Mouse (Mus musculus) CD4-positive, CD25-positive, alpha-beta regulatory T cell, adult 4 months (primary cell): ENCODE measurements around the gene Pip5k1b. TPM values are rescaled to one million over a fixed set of nuclear protein-coding genes. Genes with fewer than 3 reads are reported as not detected.

Source experiments
- ATAC-seq: one replicate; pipeline ENCODE4 v1.8.0; 2017
- polyA plus RNA-seq, 2 experiments: library from polyadenylated mRNA; unstranded; fragments of 100-300 nt; shearing (Covaris generic); gene quantifications; one replicate each; pipeline ENCODE4 v1.2.1; 2017

The Pip5k1b gene
- polyA plus RNA-seq, 2 experiments from 2014 or later: 7.0 to 8.1 TPM

GRCm38 (mm10) chr19:24415778-24416621 is 139.7 kb downstream of the Pip5k1b start:
- no peak for ATAC-seq

- no peak for ATAC-seq
Observed at GRCm38 (mm10) chr19:24408863-24409564, 146.7 kb downstream of the Pip5k1b start.

- no peak for ATAC-seq
Observed at GRCm38 (mm10) chr19:24404716-24405115, 151.0 kb downstream of the Pip5k1b start.

DNA sequence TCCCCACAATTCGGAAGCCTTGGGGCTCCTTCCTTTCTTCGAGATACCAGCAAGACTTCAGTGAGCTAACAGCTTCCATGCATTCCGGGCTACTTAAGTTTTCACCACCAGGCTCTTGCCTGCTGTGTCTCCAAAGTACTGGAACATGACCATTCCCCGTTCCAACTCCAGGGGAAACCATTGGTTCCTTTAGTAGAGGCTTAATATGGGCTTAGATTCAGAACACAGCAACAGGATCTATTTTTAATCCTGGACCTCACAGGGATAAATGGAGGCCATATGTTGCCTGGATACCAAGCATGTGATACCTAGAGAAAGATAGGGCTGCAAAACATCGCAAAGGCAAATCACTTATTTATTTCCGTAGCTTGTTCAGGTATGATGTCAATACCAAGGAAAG is 152.4 kb downstream of the Pip5k1b start:
- ATAC-seq: no peak

DNA sequence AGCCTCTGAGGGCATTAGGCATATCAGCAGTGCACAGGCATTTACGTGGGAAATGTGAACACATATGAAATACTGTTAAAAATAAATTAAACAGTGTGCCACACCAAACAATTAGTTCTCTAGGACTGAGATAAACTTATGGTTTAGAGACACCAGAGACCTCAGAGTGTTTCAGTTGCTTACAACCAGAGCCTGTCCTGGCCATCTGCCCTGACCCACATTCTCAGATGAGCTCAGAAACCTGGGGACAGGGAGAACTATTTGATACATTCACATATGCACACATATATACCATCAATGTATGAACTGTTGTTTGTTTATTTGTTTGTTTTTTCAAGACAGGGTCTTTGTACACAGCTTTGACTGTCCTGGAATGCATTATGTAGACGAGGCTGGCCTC is 161.8 kb downstream of the Pip5k1b start:
- ATAC-seq: no peak

DNA sequence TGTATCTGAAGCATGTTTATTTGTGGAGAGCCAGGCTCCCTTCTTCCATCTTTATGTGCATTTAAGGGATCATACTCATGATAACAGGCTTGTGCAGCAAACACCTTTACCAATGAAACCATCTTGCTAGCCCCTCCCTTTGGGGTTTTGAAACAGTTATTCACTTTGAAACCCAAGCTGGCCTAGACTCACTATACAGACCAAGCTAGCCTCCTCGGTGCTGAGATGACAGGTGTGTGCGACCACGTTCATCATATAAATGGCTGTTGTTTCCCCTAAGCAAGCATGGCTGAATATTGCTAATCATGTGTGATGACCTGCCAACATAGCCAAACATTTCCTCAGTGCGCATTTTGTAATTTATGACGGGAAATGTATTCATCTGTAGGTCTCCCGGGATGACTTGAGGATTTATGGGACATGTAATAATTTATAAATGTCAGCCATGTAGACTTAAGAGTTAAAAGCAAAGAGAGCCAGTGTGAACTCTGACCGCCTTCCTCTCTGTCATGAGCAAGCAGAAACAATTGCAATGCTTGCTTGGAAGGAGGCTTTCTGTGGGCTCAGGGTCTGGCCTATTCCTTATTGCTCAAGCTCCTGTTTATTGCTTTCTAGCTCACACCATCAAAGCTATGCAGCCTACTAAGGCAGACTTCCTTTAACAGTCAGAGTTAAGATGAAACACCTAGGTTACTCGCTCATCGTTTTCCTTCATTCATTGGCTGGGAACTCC is 164.0 kb downstream of the Pip5k1b start:
- no peak for ATAC-seq

GRCm38 (mm10) chr19:24386956-24387865 is 168.5 kb downstream of the Pip5k1b start:
- no peak for ATAC-seq

DNA sequence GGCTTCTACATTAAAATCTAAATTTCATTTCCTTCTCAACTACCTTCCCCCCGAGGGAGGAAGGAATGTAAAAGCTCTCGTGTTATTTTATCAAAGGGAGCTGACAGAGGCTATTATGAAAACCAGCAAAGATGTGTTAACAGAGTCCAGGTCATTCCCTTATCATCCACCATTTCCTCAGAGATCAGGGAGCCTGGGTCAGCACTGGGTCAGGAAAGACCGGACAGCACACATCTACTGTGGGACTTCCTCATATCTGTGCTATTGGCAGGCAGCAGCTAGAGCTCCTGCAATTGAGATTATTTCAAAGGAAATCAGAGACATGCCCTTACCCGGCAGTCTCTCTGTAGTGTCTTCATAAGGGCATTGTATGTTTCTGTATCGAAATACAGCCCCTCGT is 177.2 kb downstream of the Pip5k1b start:
- no peak for ATAC-seq

DNA sequence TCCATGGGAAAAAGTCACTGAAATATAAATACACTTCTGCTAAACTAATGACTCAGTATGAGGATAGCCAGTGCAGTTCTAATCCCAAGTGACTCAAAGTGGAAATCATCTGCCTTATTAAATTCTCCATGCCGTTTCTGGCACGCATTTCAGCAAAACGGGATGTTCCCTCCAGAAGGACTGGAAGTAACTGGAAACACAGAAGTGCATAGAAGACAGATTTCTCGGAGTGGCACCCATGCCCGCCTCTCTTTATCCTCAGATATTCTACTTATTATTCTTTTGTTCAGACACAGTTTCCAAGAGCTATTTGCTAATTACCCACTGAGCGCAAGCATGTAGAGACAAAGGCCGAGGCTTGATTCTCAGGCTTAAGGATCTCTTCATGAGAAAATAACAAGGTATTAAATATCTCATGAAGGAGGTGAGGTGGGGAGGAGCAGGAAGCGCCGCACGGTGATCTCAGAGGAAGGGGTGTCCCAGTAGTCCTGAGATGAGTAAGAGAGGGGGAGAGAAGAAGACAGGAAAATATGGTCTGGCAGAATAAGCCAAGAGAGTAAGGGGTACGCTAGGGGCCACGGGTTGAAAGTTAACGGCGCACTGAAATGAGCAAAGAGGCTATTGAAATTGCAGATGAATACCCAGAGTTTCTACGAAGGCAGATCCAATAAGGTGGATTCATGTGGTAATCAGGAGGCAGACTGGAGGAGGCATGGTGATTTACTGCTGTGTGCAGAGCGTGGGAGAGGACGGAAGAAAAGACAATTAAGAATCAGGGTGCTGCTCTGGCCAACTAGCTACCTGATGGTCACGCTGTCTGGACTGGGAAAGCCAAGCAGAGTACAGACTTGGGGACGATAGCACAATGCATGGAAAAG is 183.7 kb downstream of the Pip5k1b start:
- ATAC-seq: no peak

DNA sequence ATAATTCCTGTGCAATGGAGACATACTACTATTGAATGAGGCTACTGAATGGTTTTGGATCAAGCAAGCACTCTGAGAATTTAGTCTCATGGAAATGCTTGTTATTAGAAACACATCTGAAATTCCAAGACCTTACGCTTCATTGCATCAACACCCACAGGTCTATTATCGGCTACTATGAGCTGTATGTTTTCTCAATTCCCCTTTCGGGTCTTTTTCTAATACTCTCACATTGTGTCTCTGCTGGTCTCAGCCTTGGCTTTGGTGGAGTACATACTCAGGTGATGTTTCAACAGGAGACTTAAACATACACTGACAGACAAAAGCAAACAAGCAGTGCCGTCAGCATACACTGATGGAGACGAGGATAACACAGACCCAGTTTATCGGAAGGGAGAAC is 187.3 kb downstream of the Pip5k1b start:
- ATAC-seq: no peak

- no peak for ATAC-seq
Observed at GRCm38 (mm10) chr19:24367722-24368121, 187.9 kb downstream of the Pip5k1b start.

GRCm38 (mm10) chr19:24366747-24367146 is 188.9 kb downstream of the Pip5k1b start:
- no peak for ATAC-seq

GRCm38 (mm10) chr19:24362626-24363321 is 192.9 kb downstream of the Pip5k1b start:
- ATAC-seq: no peak

DNA sequence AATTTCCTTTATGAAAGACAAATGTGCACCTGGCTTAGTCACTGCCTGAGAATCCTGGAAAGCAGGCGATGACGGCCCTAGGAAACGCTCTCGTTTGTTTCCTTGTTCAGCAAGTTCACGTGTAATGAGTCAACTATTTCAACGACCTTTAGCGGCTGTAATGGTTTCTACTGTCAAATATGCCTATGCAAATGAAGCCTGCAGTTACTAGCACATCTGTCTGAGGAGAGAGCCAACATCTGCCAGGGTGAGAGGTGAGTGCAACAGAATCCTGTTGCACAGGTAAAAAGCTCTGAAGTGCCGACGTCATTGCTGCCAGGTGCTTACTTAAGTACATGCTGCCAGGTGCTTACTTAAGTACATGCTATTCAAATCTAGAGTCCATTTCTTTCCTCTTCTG is 196.4 kb downstream of the Pip5k1b start:
- ATAC-seq: no peak

DNA sequence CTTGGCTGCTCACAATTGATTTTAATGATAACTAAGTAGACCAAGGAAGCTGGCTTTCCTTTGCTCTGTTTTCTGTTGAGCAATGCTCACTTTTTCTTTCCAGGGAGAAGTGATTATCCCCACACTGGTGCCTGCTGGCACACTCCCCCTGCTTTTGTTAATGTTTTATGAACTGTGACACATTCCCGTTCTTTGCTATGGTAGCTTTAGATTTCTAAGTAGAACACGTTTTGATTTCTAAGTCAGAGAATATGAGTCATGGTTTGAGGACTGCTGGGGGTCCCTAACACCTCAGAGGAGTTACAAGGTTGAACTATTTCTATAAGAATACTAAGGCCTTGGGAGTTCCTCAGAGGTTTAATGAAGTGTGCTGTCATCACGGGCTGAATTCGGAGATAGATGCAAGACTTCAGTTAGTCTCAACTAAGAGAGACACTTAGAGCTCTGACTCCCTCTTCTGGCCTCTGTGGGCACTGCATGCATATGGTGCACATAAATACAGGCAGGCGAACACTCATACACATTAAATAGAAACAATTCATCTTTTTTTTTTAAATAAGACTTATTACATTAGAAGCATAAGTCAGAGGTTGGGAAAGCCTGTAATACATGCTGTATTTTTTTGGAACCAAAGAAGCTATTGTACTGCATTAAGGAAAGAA is 203.2 kb downstream of the Pip5k1b start:
- no peak for ATAC-seq

- no peak for ATAC-seq
Observed at GRCm38 (mm10) chr19:24344501-24344900, 211.2 kb downstream of the Pip5k1b start.

- ATAC-seq: no peak
Observed at GRCm38 (mm10) chr19:24342786-24343185, 212.9 kb downstream of the Pip5k1b start.

GRCm38 (mm10) chr19:24336370-24337076 is 219.1 kb downstream of the Pip5k1b start:
- no peak for ATAC-seq

- no peak for ATAC-seq
Observed at GRCm38 (mm10) chr19:24335611-24336343, 219.9 kb downstream of the Pip5k1b start.
